Mouse (Mus musculus) cerebellum, adult 18-20 months (tissue): ENCODE measurements around the gene Unc13a.

Source experiments
- DNase-seq, 2 experiments: peaks; one replicate each; pipeline ENCODE4 v3.0.0; 2021

Unc13a gene

DNA sequence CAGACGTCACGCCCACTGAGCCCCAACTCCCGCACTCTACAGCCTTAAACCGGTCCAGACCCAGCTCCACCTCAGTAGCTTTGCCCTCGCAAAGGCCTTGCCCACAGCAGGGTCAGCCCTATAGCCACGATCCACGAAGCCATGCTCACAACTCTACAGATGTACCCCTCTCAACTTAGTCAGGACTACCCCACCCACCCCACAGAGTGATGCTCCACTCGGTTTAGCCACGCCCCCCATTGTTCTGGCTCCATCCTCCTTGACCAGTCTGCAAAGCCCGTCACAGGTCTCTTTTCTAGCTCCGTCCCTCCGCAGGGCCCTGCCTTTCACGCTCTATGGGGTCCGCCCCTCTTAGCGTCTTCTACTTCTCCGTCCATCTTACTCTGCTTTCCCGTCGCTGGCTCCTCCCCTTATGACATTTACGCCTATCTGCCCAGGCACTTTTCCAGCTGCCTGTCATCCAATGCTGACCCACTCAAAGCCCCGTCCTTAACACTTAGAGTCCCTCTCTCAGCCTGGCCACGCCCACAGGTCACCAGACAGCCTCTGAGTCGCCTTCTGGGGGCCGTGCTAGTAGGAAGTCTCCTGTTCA, 14.7 kb upstream of the Unc13a start:
- peak in 1 of 2 experiments; percentile 13 for DNase-seq

DNA sequence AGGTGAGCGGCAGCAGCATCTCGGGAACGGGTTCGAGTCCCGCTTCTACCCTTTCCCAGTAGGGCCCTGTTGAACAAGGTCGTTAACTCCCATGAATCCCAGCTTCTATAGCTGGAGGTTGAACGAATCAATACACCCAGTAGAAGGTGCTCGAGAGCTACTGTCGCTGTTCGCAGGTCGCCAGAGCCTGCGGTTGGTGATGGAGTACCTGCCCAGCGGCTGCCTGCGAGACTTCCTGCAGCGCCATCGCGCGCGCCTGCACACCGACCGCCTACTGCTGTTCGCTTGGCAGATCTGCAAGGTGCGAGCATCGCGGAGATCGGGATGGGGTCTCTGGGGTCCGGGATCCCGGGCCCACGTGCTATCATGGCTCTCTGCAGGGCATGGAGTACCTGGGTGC, 14.0 kb upstream of the Unc13a start:
- peak in 1 of 2 experiments; percentile 24 for DNase-seq

DNA sequence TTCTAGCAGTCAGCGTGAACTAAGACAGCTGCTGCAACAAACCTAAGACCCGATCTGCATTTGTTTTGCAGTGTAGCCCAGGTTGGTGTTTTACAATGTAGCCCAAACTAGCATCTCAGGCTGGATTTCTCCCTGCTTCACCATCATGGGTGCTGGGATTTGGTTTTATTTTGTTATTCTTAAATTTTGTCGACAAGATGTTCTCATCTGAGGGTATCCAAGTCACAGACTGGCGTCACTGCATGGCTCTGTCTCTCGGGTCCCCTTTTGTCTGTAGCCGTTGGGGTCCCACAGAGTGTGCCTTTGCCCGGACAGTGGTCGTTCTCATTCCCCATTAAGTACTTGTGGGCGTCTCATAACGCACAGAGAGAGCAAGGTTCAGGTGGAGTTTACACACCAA, 13.1 kb upstream of the Unc13a start:
- DNase-seq: no peak

DNA sequence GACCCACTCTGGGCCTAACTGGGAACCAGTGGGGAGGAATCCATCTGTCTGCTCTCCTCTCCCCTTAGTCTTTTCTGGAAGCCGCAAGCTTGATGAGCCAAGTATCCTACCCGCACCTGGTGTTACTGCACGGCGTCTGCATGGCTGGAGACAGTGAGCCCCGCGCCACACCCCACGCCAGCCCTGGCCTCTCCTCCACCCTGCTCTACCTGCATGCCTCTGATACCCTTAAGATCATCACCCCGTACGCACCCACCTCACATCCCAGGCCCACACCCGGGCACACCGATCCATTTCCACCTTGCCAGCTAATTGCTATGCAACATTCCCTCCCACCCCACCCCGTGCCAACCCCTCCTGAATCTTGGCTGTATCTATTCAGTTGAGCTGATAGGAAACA, 11.3 kb upstream of the Unc13a start:
- DNase-seq: no peak

DNA sequence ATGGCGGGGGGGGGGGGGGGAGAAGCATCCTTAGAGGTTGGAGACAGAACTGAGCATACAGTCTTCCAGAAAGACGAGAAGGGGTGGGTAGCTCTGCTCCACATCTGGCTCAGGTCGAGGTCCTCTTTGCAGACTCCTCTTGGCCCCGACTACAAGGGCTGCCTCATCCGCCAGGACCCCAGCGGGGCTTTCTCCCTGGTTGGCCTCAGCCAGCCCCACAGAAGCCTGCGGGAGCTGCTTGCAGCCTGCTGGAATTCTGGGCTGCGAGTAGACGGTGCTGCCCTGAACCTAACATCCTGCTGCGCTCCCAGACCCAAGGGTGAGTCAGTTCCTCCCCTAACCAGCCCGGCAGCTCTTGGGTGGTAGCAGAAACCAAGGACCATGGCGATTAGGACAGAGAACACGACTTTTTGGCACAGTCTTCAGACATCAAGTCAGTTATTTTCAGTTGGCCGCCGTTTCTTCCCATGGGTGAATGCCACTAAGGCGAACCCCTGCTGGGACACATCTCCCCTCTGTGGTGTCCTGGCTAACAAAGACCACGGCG, 9.9 kb upstream of the Unc13a start:
- no peak for DNase-seq

DNA sequence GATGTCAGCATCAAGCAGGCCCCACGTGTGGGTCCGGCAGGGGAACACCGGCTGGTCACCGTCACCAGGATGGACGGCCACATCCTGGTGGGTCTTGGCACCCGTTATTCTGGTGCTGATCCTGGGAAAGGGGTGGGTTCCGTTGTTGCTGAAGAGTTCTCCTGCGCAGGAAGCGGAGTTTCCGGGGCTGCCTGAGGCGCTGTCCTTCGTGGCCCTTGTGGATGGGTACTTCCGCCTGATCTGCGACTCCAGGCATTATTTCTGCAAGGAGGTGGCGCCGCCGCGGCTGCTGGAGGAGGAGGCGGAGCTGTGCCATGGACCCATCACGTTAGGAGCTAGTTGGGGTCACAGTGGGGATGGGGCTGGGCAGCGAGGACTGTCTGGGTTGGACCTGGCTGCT, 8.9 kb upstream of the Unc13a start:
- DNase-seq: no peak

DNA sequence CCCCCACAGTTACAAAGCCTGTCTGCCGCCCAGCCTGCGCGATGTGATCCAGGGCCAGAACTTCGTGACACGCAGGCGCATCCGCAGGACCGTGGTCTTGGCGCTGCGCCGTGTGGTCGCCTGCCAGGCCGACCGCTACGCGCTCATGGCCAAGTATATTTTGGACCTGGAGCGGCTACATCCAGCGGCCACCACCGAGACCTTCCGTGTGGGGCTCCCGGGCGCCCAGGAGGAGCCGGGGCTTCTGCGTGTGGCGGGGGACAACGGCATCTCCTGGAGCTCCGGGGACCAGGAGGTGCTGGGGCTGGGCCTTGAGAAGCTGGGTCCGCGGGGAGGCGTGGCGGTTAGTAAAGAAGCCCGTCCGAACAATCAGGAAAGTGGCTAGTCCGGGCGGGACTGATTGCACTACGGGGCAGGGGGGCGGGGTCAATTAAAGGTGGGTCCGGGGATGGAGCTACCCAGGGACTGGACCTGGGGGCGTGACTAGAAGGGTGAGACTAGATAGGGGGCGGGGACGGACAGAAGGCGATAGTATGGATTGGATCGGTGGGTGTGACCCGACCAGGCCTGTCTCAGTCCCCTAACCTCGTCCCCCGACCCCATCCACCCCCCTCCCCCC, 8.1 kb upstream of the Unc13a start:
- DNase-seq: peak; percentile 50 to 73

DNA sequence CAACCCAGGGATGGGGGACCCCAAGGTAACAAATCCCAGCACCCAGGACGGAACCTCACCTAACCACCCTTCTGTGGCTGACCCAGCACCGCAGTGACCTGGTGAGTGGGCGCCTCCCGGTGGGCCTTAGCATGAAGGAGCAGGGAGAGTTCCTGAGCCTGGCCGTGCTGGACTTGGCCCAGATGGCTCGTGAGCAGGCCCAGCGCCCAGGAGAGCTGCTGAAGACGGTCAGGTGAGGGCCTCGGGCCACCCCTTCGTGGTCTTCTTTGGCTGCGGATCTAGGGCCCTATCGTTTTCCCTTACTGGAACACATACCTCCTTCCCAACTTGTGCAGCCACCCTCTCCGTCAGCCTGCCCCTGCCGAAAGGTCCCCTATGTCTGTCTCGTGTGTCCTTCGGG, 7.6 kb upstream of the Unc13a start:
- peak in 1 of 2 experiments; percentile 47 for DNase-seq

DNA sequence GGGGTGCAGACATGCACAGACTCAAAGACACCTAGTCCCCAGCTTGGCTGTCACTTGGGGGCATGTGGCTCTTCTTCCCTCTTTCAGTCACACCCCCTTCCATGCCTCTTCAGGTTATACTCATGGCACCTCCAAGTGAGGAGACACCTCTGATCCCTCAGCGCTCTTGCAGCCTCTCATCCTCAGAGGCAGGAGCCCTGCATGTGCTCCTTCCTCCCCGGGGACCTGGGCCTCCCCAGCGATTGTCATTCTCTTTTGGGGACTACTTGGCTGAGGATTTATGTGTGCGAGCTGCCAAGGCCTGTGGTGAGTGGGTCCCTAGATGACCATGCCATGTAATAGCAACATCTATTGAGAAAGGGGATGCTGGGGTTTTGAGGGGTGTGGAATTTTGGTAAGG, 6.7 kb upstream of the Unc13a start:
- no peak for DNase-seq

DNA sequence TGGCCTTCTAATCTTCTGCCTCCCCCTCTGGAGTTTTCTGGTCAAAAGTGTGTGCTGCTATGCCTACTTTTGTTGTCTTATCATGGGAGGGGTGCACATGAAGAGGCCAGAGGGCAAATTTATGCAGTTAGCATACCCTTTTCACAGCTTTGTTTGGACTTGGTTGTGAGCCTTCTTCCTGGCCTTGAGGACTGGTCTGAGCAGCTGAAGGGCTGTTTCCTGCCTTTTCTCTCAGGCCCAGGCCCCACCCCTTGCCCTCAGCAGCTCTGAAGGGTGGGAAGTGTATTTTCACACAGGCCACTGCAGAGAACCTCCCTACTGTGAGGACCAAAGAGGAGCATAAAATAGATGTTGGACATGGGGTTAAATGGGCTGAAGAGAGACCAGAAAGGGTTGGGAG, 6.0 kb upstream of the Unc13a start:
- DNase-seq: no peak

DNA sequence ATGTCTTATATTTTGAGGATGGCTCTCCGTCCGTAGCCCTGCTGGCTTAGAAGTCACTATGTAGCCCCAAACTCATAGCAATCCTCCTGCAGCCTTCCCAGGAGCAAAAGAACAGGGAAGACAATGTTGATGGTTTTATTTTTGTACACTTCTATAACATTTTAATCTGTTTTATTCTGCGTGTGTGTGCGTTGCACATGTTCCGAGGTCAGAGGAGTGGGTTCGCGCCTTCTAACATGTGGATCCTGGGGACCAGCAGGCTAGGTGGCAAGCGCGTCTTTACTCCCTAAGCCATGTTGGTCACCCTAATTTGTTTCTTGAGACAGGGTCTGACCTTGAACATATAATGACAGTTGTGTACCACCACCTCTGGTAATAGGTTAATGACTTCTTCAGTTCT, 5.2 kb upstream of the Unc13a start:
- no peak for DNase-seq

DNA sequence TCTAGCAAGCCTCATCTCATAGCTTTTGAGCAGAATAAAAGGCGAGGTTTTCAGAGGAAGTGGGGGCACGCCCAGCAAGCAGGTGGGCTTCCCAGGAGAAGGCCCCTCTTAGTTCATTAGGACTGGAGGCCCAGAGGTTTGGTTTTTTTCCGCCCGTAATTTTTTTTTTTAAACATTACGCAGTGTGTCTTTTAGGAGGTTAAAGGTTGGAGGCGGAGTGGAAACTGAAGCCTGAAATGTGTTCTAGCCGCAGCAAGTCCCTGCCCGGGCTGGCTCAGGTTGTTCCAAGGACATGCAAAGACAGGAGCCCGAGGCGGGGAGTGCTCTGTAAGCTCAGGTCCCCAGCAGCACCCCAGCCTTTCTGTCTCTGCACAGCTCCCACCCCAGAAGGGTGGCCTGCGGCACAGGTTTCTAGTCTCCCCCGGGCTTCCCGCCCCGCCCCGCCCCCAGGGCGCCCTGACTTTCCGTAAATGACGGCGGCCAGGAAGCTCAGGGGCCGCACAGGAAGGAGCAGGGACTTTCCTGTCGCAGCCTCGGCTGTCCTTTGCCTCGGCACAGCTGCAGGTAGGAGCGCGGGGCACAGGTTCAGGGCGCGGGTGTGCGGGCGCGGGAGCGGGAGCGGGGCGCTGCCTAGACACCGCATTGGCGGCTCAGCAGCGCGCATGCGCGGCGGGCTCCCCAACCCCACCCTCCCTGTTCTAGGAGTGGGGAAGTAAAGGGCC, 4.6 kb upstream of the Unc13a start, which contains the start of gene Jak3:
TSS of gene Jak3 (plus strand) at position 277 of the 722 bp plus-strand sequence.
- peak; percentile 66 to 83 for DNase-seq

DNA sequence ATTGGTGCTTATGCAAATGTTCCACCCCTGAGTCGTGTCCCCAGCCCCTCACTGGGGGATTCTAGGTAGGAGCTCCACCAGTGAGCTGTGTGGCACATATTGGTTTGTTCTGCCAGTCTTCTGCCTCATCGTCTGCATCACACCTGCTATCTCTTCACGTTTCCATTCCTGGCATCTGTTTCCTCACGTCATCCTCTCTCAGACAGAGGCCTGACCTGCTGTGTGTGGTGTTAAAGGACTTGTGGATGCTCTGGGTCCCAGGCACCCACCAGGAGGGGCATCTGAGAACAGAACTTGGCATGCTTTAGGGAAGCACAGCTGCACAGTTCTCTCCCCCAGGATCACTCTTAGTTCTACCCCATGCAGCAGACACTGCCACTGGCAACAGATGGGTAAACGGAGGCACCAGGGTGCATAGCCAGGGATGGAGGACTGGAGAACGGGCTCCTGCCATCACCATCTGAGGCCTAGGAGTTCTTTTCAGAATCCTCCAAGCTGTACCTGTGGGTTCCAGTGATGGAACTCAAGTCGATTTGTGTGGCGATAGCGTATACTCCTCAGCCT, 4.0 kb upstream of the Unc13a start:
- DNase-seq: peak in 1 of 2 experiments; percentile 39

DNA sequence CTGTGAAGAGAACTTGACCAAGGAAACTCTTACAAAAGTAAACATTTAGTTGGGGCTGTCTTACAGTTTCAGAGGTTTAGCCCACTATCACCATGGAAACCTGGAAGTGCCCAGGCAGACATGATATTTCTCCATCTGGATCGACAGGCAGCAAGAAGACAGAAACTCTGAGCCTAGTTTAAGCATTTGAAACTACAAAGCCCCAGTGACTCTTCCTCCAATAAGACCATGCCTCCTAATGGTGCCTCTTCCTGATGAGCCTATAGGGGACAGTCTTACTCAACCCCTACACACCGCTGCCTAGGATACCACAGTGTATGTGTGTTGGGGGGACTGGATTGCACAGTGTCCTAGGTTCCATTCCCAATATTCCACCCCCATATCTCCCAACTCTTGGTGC, 2.5 kb upstream of the Unc13a start:
- no peak for DNase-seq

DNA sequence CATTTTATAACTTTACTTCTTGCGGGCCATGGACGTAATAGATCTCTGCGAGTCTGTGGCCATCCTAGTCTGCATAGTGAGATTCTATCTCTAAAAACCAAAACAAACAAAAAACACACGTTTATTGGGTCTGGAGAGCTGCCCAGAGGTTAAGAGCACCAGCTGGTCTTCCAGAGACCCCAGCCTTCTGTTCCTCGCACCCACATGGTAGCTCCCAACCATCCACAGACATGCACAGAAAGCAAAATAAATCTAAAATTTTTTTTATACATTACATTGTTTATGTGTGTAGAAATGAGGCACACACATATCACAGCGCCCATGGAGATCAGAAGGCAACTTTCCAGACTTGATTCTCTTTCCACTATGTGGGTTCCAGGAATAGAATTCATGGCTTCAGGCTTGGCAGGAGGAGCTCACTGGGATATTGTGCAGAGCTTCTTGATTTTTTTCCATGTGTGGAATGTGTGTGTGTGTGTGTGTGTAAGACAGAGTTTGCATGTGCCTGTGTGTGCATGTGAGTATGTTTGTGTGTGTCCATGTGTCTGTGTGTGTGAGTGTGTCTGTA, 695 bp upstream of the Unc13a start:
- DNase-seq: no peak

DNA sequence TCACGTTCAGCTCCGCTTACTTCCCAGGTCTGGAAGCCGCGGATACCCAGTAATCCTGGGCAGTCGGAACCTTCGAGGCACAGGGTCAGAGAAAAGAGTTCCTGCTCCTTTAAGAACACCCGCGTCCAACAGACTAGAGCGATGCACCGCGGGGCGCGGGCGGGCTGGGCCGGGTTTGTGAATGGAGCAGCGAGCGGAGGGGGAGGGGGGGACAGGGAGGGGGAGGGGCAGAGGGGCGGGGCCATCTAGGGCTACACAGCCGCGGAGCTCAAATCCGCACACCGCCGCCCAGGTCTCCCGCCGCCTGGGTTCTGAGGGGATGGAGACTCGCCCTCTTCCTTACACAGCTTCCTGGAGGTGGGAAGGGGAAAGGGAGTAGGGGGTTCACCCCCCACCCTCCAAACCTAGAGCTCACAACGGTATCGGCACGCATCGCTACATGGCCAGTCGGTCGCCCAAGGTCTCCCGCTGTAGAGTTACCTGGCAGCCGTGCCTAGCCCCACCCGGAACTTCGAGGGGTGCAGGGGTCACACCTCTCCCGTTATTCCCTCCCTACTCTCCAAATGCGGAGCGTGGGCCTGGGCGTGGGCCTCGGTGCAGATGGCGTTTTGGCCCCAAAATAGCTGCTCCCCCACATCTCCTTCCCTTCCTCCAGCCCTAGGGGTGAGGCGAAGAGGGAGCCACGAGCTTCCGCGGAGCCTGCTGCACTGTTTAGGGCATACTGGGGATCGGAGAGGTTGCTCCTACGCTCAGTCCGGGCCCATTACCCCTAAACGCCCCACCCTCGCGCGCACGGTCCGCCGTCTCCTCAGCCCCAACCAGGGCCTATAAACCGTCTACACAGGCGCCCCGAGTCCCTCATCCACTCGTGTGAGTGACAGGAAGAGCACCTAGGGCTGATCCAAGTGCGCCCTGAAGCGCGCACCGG, 672 bp downstream of the Unc13a start:
- peak; percentile 83 to 84 for DNase-seq

DNA sequence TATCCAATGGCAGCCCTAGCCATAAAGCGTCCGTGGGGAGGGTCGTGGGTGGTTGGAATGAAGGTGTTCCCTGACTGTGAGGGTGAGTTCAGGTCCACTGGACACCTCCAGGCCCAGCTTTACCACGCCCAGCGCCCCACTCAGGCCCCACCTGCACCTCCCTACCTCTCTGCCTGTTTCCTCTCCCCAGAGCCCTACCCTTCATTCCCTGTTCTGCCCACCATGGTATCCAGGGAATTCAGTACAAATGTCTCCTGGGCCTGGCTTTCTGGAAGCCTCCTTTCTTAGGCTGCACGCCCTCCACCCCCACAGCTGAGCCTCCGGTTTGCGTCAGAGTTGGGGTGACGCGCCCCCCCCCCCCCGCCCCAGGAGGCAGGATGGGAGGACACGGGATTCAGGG, 1.4 kb downstream of the Unc13a start:
- DNase-seq: peak; percentile 33 to 48

DNA sequence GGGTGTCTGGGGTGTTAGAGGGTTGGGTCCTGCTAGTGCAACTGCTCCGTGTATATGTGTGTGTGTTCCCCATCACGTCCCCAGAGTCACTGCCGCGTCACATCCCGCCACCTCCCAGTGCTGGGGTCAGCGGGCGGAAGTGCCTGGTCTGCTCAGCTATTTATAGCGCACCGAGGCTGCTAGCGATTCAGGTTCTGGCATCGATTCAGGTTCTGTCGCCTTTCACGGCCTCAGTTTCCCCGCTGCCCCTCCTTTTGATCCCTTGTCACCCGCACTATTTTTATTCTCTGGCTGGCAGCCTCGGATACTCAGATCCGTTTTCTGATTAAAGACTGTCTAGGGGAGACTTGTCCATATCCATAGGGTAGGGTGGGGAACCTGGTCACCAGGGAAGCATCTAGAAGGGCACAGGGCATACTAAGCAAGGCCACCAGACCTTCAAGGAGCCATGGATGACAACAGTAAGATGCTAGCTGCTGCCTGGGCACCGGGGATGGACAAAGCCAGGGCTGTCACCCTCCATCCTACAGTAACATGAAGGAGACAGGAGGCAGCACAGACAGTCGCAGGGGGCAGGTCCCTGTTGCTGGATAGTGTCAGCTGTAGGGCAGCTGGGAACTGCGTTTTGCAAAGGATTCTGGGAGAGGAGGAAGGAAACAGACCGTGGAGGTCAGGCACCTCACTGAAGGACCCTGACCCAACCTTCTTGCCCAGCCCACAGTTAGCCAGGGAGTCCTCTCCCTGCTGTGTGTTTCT, 3.2 kb downstream of the Unc13a start:
- peak; percentile 50 to 51 for DNase-seq

DNA sequence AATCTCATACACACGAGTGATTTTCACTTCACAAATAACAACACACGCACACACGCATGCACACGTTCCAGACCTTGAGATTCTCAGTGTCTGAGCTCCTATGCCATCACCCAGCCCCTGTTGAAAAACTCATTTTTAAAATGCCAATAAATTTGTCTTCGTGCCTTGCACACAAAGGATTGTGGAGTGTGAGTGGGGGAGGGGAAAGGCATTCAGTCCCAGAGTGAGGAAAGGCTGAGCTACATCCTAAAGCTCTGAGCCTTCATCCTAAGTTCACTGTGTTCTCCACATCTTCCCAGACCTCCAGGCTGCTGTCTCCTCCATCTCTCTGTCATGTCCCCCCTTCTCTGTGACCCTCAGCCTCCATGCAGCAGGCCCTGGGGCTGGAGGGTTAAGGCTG, 4.3 kb downstream of the Unc13a start:
- no peak for DNase-seq

DNA sequence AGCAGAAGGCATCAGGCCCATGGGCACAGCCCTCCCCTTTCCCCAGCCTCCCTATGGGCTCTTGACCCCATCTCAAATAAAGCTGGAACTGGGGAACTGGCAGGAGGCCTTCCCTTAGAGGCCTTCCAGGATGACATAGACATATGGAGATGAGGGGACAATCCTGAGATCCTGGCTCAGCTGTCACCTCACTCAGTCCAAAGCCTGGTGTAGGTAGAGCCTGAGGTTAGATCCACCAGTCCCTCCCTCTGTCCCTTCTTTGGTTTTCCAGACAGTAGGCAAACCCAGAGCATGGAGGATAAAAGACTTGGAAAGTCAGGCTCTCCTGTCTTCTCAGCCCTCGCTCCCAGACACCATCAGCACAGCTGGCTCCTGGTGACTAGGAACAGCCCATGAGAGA, 4.7 kb downstream of the Unc13a start:
- peak; percentile 31 to 38 for DNase-seq
